Comparison of ENCODE assay signal across 7 mouse cellular contexts in the genomic region with DNA sequence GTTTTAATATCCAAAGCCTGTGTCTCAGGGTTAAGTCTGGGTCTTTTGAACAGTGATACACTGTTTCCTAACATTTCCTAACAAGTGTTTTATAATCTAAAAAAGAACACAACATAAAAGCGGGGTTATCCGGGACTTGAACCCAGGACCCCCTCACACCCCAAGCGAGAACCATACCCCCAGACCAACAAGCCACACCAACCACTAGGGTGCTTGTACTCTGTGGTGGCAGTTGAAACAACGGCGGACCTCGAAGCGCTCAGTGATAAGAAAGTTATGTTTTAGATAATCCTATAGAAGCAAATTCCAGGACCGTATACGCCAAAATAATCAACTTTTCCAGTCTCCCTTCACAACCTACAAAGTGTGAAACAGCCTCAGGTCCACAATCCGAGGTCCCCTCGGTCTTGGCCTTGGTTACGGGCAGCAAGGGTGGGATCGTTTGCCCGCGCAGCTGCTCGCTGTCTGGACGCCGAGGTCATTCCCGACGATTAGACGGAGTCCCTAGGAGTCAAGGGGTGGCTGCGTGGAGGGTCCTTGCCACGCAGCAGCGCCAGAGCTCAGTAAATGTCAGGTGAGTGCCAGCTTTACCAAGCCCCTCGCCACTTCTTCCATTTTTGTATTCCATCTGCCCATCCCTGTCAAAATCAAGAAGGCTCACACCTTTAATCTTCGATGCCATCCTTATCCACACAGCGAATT. TPM values are rescaled to one million over a fixed set of nuclear protein-coding genes. Genes with fewer than 3 reads are reported as not detected.
DNase-seq lines count a peak whose midpoint lies in the region; ATAC-seq and TF ChIP-seq lines count a peak whose summit lies in the region.

No protein-coding gene starts in this region.

- peak overlapping the region; percentile 52 for H3K4me2 ChIP-seq in lung, postnatal 0 days (replicated peaks; ENCODE audit: low read depth, low read length)
- peak overlapping the region; percentile 47 for H3K4me2 ChIP-seq in forebrain, embryonic 12.5 days
- peak overlapping the region; percentile 81 for H3K4me2 ChIP-seq in liver, embryonic 13.5 days
- peak overlapping the region; percentile 46 for H3K4me2 ChIP-seq in stomach, postnatal 0 days (replicated peaks; ENCODE audit: low read depth)

- peaks cover under 1% of the 10 kb centered on the region; the same call in 1 of the 2 replicates for H3K4me1 ChIP-seq in lung, postnatal 0 days (ENCODE audit: insufficient read depth, low read depth, low read length)
- H3K4me1 ChIP-seq in forebrain, embryonic 12.5 days: peaks cover 6% of the 10 kb centered on the region; the same call in 1 of the 2 replicates
- H3K4me1 ChIP-seq in liver, embryonic 13.5 days (replicated peaks): peaks cover 58% of the 10 kb centered on the region
- H3K4me1 ChIP-seq in stomach, postnatal 0 days (replicated peaks; ENCODE audit: control insufficient read depth, insufficient read depth): no peaks in the 10 kb centered on the region

- peak overlapping the region; percentile 27 for H3K4me3 ChIP-seq in lung, postnatal 0 days (ENCODE audit: low read depth, low read length)
- H3K4me3 ChIP-seq in forebrain, embryonic 12.5 days (replicated peaks): peak overlapping the region; percentile 31
- H3K4me3 ChIP-seq in liver, embryonic 13.5 days (replicated peaks): peak overlapping the region; percentile 55
- H3K4me3 ChIP-seq in stomach, postnatal 0 days (ENCODE audit: low read depth, low read length): peak overlapping the region; percentile 32

- H3K27ac ChIP-seq in lung, postnatal 0 days (ENCODE audit: low read length): no peak overlapping the region
- no peak overlapping the region for H3K27ac ChIP-seq in forebrain, embryonic 12.5 days
- H3K27ac ChIP-seq in liver, embryonic 13.5 days: no peak overlapping the region
- no peak overlapping the region for H3K27ac ChIP-seq in stomach, postnatal 0 days (replicated peaks)

- intact Hi-C loops in left cerebral cortex, postnatal 4 days (cut with DNase I): no loop called here

- no peaks in the 10 kb centered on the region for H3K9me3 ChIP-seq in lung, postnatal 0 days (ENCODE audit: low read length)
- no peaks in the 10 kb centered on the region for H3K9me3 ChIP-seq in forebrain, embryonic 12.5 days
- no peaks in the 10 kb centered on the region for H3K9me3 ChIP-seq in liver, embryonic 13.5 days (replicated peaks)
- no peaks in the 10 kb centered on the region for H3K9me3 ChIP-seq in stomach, postnatal 0 days (ENCODE audit: control insufficient read depth, low read length)

- H3K27me3 ChIP-seq in lung, postnatal 0 days (replicated peaks; ENCODE audit: insufficient read depth, low read length): peaks cover 20% of the 10 kb centered on the region; the same call in 1 of the 2 replicates
- peaks cover 63% of the 10 kb centered on the region for H3K27me3 ChIP-seq in forebrain, embryonic 12.5 days
- peaks cover 7% of the 10 kb centered on the region for H3K27me3 ChIP-seq in liver, embryonic 13.5 days
- no peaks in the 10 kb centered on the region; the same call in 1 of the 2 replicates for H3K27me3 ChIP-seq in stomach, postnatal 0 days (ENCODE audit: control insufficient read depth, insufficient read depth, low read length)

- H3K9ac ChIP-seq in lung, postnatal 0 days (replicated peaks; ENCODE audit: low read depth): no peak overlapping the region
- no peak overlapping the region for H3K9ac ChIP-seq in forebrain, embryonic 12.5 days
- H3K9ac ChIP-seq in liver, embryonic 13.5 days: peak overlapping the region; percentile 64
- no peak overlapping the region for H3K9ac ChIP-seq in stomach, postnatal 0 days (ENCODE audit: low read length)

- no peak for ATAC-seq in lung, postnatal 0 days
- ATAC-seq in forebrain, embryonic 12.5 days (ENCODE audit: low FRiP score): no peak
- ATAC-seq in liver, embryonic 13.5 days (ENCODE audit: low read depth): no peak
- ATAC-seq in stomach, postnatal 0 days (ENCODE audit: low FRiP score, low TSS enrichment): no peak

- WGBS in lung, postnatal 0 days: 4% methylated on average over 27 of the region's 27 CpGs
- 4% methylated on average over 27 of the region's 27 CpGs for WGBS in forebrain, embryonic 12.5 days
- 3% methylated on average over 27 of the region's 27 CpGs for WGBS in liver, embryonic 13.5 days (ENCODE audit: insufficient replicate concordance)
- 7% methylated on average over 27 of the region's 27 CpGs for WGBS in stomach, postnatal 0 days

- no peak for TF ChIP-seq EP300 in lung, postnatal 0 days (IDR thresholded peaks at IDR 0.05)
- TF ChIP-seq EP300 in stomach, postnatal 0 days (optimal IDR thresholded peaks at IDR 0.05): no peak

- no peak for DNase-seq in lung, postnatal 0 days (ENCODE audit: low spot score)
- DNase-seq in lung, postnatal 14 days: no peak
- peak; percentile 40 for DNase-seq in liver, embryonic 13.5 days
- DNase-seq in stomach, postnatal 0 days (ENCODE audit: low spot score): peak; percentile 12
- no peak for DNase-seq in urinary bladder, postnatal 14 days (ENCODE audit: low spot score)
- DNase-seq in left cerebral cortex, postnatal 4 days: no peak

- no peaks in the 10 kb centered on the region for H3K36me3 ChIP-seq in lung, postnatal 0 days (ENCODE audit: insufficient read depth, low read length)
- H3K36me3 ChIP-seq in forebrain, embryonic 12.5 days (replicated peaks): no peaks in the 10 kb centered on the region
- H3K36me3 ChIP-seq in liver, embryonic 13.5 days: no peaks in the 10 kb centered on the region
- H3K36me3 ChIP-seq in stomach, postnatal 0 days (ENCODE audit: control insufficient read depth, insufficient read depth, low read length): no peaks in the 10 kb centered on the region

- TF ChIP-seq CTCF in lung, postnatal 0 days (IDR thresholded peaks at IDR 0.05): no peak
- no peak for TF ChIP-seq CTCF in stomach, postnatal 0 days (IDR thresholded peaks at IDR 0.05; ENCODE audit: low read depth)

RNA-seq across cellular contexts. Expression of gene Zfp213, which starts 26.3 kb away (rescaled TPM):
- polyA plus RNA-seq in lung, postnatal 0 days (2015; fragmentation: Nextera tagmentation; extraction: Ambion mirVana): 10.5 and 11.5 TPM in 2 replicates
- polyA plus RNA-seq in forebrain, embryonic 12.5 days (2016; fragmentation: Nextera tagmentation; extraction: Ambion mirVana): 22.7 and 23.7 TPM in 2 replicates
- polyA plus RNA-seq in liver, embryonic 13.5 days (2015; fragmentation: Nextera tagmentation; extraction: Ambion mirVana): 5.5 and 6.5 TPM in 2 replicates
- polyA plus RNA-seq in stomach, postnatal 0 days (2015; fragmentation: Nextera tagmentation; extraction: Ambion mirVana): 8.9 and 9.2 TPM in 2 replicates
- 1 to 10 TPM; 6.4 to 7.3 TPM for total RNA-seq in left cerebral cortex, postnatal 4 days (2021)

RNA-seq across cellular contexts. Expression of gene Vmn2r117, which starts 58.2 kb away (rescaled TPM):
- polyA plus RNA-seq in lung, postnatal 0 days (2015; fragmentation: Nextera tagmentation; extraction: Ambion mirVana): not detected in 2 replicates
- polyA plus RNA-seq in forebrain, embryonic 12.5 days (2016; fragmentation: Nextera tagmentation; extraction: Ambion mirVana): not detected in 2 replicates
- polyA plus RNA-seq in liver, embryonic 13.5 days (2015; fragmentation: Nextera tagmentation; extraction: Ambion mirVana): not detected in 2 replicates
- polyA plus RNA-seq in stomach, postnatal 0 days (2015; fragmentation: Nextera tagmentation; extraction: Ambion mirVana): not detected in 2 replicates
- total RNA-seq in left cerebral cortex, postnatal 4 days (2021): not detected

Comparison
In these comparisons a context has a peak if more than half of its experiments do, and no peak if none do; other contexts are left out.
1. DNase-seq: peak in liver, embryonic 13.5 days (single experiment) and stomach, postnatal 0 days (single experiment); none in lung, postnatal 0 days (single experiment), lung, postnatal 14 days (single experiment), urinary bladder, postnatal 14 days (single experiment) and left cerebral cortex, postnatal 4 days (single experiment).
2. Peak in every context shown above with its lines, with median percentiles within 50 percentile points of each other: H3K4me2 ChIP-seq and H3K4me3 ChIP-seq.